Mouse (Mus musculus) cerebellum, adult 2 months (tissue): ENCODE results near the gene Hjurp.

Source experiments
- CTCF ChIP-seq: fragments of 200-500 bp; IDR thresholded peaks from 2 replicates; pipeline ENCODE4 v1.5.1; 2011; ENCODE audit warnings: low read depth, mild to moderate bottlenecking, control low read depth, low read length, moderate library complexity, borderline replicate concordance; ENCODE audit not compliant: insufficient read depth
- POLR2A ChIP-seq: fragments of 200-500 bp; IDR thresholded peaks from 2 replicates; pipeline ENCODE4 v1.6.1; 2011; ENCODE audit warnings: low read length, control low read depth, borderline replicate concordance; ENCODE audit not compliant: insufficient read depth

DNA sequence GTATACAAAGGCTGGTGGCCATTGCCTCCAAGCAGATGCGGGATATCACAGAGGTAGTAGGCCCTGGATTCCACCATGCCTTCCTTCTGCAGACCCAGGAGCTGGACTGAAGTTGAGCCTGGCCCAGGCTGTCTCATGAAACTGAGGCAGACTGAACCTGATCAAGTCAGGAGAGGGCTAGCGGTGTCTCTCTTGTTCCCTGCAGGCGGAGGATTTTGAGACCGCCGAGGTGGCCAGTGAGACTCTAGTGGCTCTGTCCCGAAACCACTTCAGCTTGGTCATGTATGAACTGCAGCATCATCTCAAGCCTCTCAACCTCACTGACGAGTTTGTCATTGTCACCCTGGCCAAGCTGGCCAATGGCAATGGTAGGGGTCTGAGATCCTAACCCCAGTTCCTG lies 47.0 kb downstream of the Hjurp start:
- TF ChIP-seq POLR2A (no peak), CTCF (no peak)
